Mouse (Mus musculus) midbrain, embryonic 13.5 days (tissue): ENCODE measurements around the gene Slc46a1. TPM values are rescaled to one million over a fixed set of nuclear protein-coding genes. Genes with fewer than 3 reads are reported as not detected.
A peak's percentile ranks its signal among the peaks of the same experiment; 100 is the strongest.

Source experiments
- ATAC-seq: fragments of 200-750 bp; cut with Nextera tagmentation; 2 replicates; pipeline ENCODE4 v1.8.0; 2017; ENCODE audit warnings: mild to moderate bottlenecking, moderate TSS enrichment, moderate library complexity
- H3K27ac ChIP-seq: fragments of 300-500 bp; sonication (generic); 2 replicates; pipeline ENCODE4 v1.5.1; 2015; ENCODE audit warnings: inconsistent platforms, mild to moderate bottlenecking, moderate library complexity
- H3K27me3 ChIP-seq: fragments of 300-500 bp; sonication (generic); 2 replicates; pipeline ENCODE4 v1.6.1; 2015; ENCODE audit warnings: mild to moderate bottlenecking, inconsistent platforms
- H3K36me3 ChIP-seq: fragments of 300-500 bp; sonication (generic); 2 replicates; pipeline ENCODE4 v1.6.1; 2015; ENCODE audit warnings: mild to moderate bottlenecking, inconsistent platforms
- H3K4me1 ChIP-seq: fragments of 300-500 bp; sonication (generic); replicated peaks from 2 replicates; pipeline ENCODE4 v1.6.1; 2015; ENCODE audit warnings: inconsistent platforms
- H3K4me2 ChIP-seq: fragments of 300-500 bp; sonication (generic); replicated peaks from 2 replicates; pipeline ENCODE4 v1.6.1; 2015; ENCODE audit warnings: moderate library complexity, mild to moderate bottlenecking, inconsistent platforms
- H3K4me3 ChIP-seq: fragments of 300-500 bp; sonication (generic); replicated peaks from 2 replicates; pipeline ENCODE4 v1.5.1; 2015; ENCODE audit warnings: mild to moderate bottlenecking, inconsistent platforms
- H3K9ac ChIP-seq: fragments of 300-500 bp; sonication (generic); replicated peaks from 2 replicates; pipeline ENCODE4 v1.6.1; 2015; ENCODE audit warnings: mild to moderate bottlenecking, inconsistent platforms
- H3K9me3 ChIP-seq: fragments of 300-500 bp; sonication (generic); 2 replicates; pipeline ENCODE4 v1.6.1; 2016; ENCODE audit warnings: mild to moderate bottlenecking, inconsistent platforms
- WGBS: fragments of 180-500 bp; shearing (Covaris S2); methylation state at CpG from one replicate; pipeline ENCODE4 v1.1.7; 2015; 5-methylcytosine and 5-hydroxymethylcytosine counted together
- polyA plus RNA-seq: library from polyadenylated mRNA; unstranded; fragments of >200 nt; fragmentation: Nextera tagmentation; extraction: Ambion mirVana; gene quantifications from 2 replicates; pipeline ENCODE4 v1.2.1, GENCODE M21; 2015

The Slc46a1 gene
- polyA plus RNA-seq, 1 experiment from 2014 or later, result 20.8 TPM

DNA sequence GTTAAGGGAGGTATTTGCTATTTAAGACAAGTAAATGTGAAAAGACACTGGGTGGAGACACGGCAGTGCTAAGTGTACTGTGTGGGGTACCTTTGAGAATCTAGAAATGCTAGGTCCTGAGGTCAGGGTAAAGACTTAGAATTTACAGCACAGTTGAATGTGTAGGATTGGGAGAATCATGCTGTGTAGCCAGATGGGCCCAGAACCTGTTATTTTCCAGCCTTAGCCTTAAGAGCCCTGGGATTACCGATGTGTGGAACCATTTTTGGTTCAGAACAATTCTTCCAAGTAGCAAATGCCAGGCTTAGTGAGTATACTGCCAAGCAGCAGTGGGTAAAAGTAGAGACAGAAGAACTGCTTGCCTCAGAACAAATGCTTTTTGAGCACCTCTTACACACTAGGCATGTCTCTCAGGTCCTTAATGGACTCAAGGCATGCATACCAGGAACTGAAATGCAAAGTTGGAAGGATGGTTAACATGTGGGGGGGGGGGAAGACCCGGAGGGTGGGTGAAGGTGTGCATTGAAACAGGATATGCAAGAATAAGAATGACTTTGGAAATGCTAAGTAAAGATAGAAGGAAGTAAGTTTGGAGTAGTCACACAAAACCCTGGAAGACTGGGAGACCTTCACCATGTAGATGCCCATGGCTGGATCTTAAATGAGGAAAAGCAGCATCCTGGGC, 47.8 kb downstream of the Slc46a1 start:
- H3K9ac ChIP-seq, result peak overlapping the region; percentile 98
- H3K4me3 ChIP-seq, result peak overlapping the region; percentile 89
- no peaks in the 10 kb centered on the region for H3K27me3 ChIP-seq
- ATAC-seq, result no peak
- H3K36me3 ChIP-seq, result peaks cover 52% of the 10 kb centered on the region
- peak overlapping the region; percentile 94 for H3K4me2 ChIP-seq
- no peaks in the 10 kb centered on the region for H3K9me3 ChIP-seq
- WGBS, result 85% methylated on average over 3 of the region's 3 CpGs
- H3K27ac ChIP-seq, result no peak overlapping the region
- peaks cover 23% of the 10 kb centered on the region for H3K4me1 ChIP-seq

- H3K27me3 ChIP-seq, result no peaks in the 10 kb centered on the region
- H3K9ac ChIP-seq, result no peak overlapping the region
- H3K36me3 ChIP-seq, result peaks cover 61% of the 10 kb centered on the region
- H3K27ac ChIP-seq, result no peak overlapping the region
- no peak for ATAC-seq
- H3K9me3 ChIP-seq, result no peaks in the 10 kb centered on the region
- no peak overlapping the region for H3K4me2 ChIP-seq
- H3K4me3 ChIP-seq, result no peak overlapping the region
- peaks cover 22% of the 10 kb centered on the region for H3K4me1 ChIP-seq
- WGBS, result 83% methylated on average over 2 of the region's 2 CpGs
These were observed 50.2 kb downstream of the Slc46a1 start for GRCm38 (mm10) chr11:78515549-78516325.

GRCm38 (mm10) chr11:78518931-78519330, 53.4 kb downstream of the Slc46a1 start:
- no peaks in the 10 kb centered on the region for H3K4me1 ChIP-seq
- no peak overlapping the region for H3K4me2 ChIP-seq
- peaks cover 93% of the 10 kb centered on the region for H3K36me3 ChIP-seq
- no peaks in the 10 kb centered on the region for H3K27me3 ChIP-seq
- no peak overlapping the region for H3K9ac ChIP-seq
- WGBS, result 86% methylated on average over 10 of the region's 10 CpGs
- no peak for ATAC-seq
- H3K9me3 ChIP-seq, result no peaks in the 10 kb centered on the region
- H3K4me3 ChIP-seq, result no peak overlapping the region
- no peak overlapping the region for H3K27ac ChIP-seq

Other genes with a start within 250 kb of the Slc46a1 start
- 78.7 and 81.1 TPM in 2 replicates for gene Sdf2, start 220.0 kb upstream of the Slc46a1 start, polyA plus RNA-seq
- gene Supt6, start 219.7 kb upstream of the Slc46a1 start, polyA plus RNA-seq, result 30.3 and 30.8 TPM in 2 replicates
- 60.6 and 62.3 TPM in 2 replicates for gene 2610507B11Rik, start 203.9 kb upstream of the Slc46a1 start, polyA plus RNA-seq
- gene BC030499, start 174.9 kb upstream of the Slc46a1 start, polyA plus RNA-seq, result 0.28 and 0.87 TPM in 2 replicates
- 17.3 and 20.7 TPM in 2 replicates for gene Spag5, start 164.2 kb upstream of the Slc46a1 start, polyA plus RNA-seq
- 26.3 and 28.3 TPM in 2 replicates for gene Aldoc, start 142.7 kb upstream of the Slc46a1 start, polyA plus RNA-seq
- gene Pigs, start 137.3 kb upstream of the Slc46a1 start, polyA plus RNA-seq, result 60.9 and 66.6 TPM in 2 replicates
- gene Unc119, start 122.2 kb upstream of the Slc46a1 start, polyA plus RNA-seq, result 69.1 and 75.4 TPM in 2 replicates
- not detected in 2 replicates for gene Foxn1, start 79.1 kb upstream of the Slc46a1 start, polyA plus RNA-seq
- not detected in 2 replicates for gene Slc13a2, start 43.5 kb upstream of the Slc46a1 start, polyA plus RNA-seq
- gene Sarm1, start 32.1 kb downstream of the Slc46a1 start, polyA plus RNA-seq, result 41.4 and 47.8 TPM in 2 replicates
- gene Vtn, start 33.4 kb downstream of the Slc46a1 start, polyA plus RNA-seq, result 109 and 138 TPM in 2 replicates
- not detected in 2 replicates for gene Sebox, start 37.8 kb downstream of the Slc46a1 start, polyA plus RNA-seq
- gene Tmem199, start 46.5 kb downstream of the Slc46a1 start, polyA plus RNA-seq, result 95.9 and 97.6 TPM in 2 replicates
- gene Poldip2, start 46.5 kb downstream of the Slc46a1 start, polyA plus RNA-seq, result 176 and 178 TPM in 2 replicates
- 55.0 and 58.8 TPM in 2 replicates for gene Tnfaip1, start 70.6 kb downstream of the Slc46a1 start, polyA plus RNA-seq
- gene Ift20, start 70.7 kb downstream of the Slc46a1 start, polyA plus RNA-seq, result 124 and 126 TPM in 2 replicates
- gene Tmem97, start 85.1 kb downstream of the Slc46a1 start, polyA plus RNA-seq, result 28.7 and 33.5 TPM in 2 replicates
- 30.7 and 33.5 TPM in 2 replicates for gene Nlk, start 231.7 kb downstream of the Slc46a1 start, polyA plus RNA-seq